Mouse (Mus musculus) embryonic facial prominence, embryonic 15.5 days (tissue): ENCODE measurements at regions not wholly inside any gene's neighbourhood (a gene's known extent, or its start where the extent isn't known, plus 50 kb on each side); places are given as distances from the start of the nearest gene placed in this dataset.

Source experiments
- ATAC-seq: fragments of 200-750 bp; cut with Nextera tagmentation; 2 replicates; pipeline ENCODE4 v1.8.0; 2017; ENCODE audit warnings: low read depth, moderate TSS enrichment; ENCODE audit not compliant: insufficient number of reproducible peaks, low FRiP score, low TSS enrichment
- H3K27ac ChIP-seq: fragments of 300-500 bp; sonication (generic); replicated peaks from 2 replicates; pipeline ENCODE4 v1.5.1; 2015; ENCODE audit warnings: mild to moderate bottlenecking, inconsistent platforms
- H3K27me3 ChIP-seq: fragments of 300-500 bp; sonication (generic); 2 replicates; pipeline ENCODE4 v1.6.1; 2015; ENCODE audit warnings: inconsistent platforms
- H3K36me3 ChIP-seq: fragments of 300-500 bp; sonication (generic); 2 replicates; pipeline ENCODE4 v1.6.1; 2015; ENCODE audit warnings: mild to moderate bottlenecking, inconsistent platforms
- H3K4me1 ChIP-seq: fragments of 300-500 bp; sonication (generic); 2 replicates; pipeline ENCODE4 v1.6.1; 2015; ENCODE audit warnings: inconsistent platforms
- H3K4me2 ChIP-seq: fragments of 300-500 bp; sonication (generic); replicated peaks from 2 replicates; pipeline ENCODE4 v1.6.1; 2015; ENCODE audit warnings: mild to moderate bottlenecking, inconsistent platforms
- H3K4me3 ChIP-seq: fragments of 300-500 bp; sonication (generic); replicated peaks from 2 replicates; pipeline ENCODE4 v1.5.1; 2015; ENCODE audit warnings: mild to moderate bottlenecking, inconsistent platforms
- H3K9ac ChIP-seq: fragments of 300-500 bp; sonication (generic); 2 replicates; pipeline ENCODE4 v1.6.1; 2015; ENCODE audit warnings: inconsistent platforms
- H3K9me3 ChIP-seq: fragments of 300-500 bp; sonication (generic); replicated peaks from 2 replicates; pipeline ENCODE4 v1.6.1; 2016; ENCODE audit warnings: inconsistent platforms
- whole genome bisulfite sequencing: fragments of 180-500 bp; shearing (Covaris S2); methylation state at CpG from one replicate; pipeline ENCODE4 v1.1.7; 2015; 5-methylcytosine and 5-hydroxymethylcytosine counted together

- no peaks in the 10 kb centered on the region for H3K27me3 ChIP-seq
- H3K4me1 ChIP-seq: peaks cover 3% of the 10 kb centered on the region; the same call in 1 of the 2 replicates
- 64% methylated on average over 9 of the region's 9 CpGs for WGBS
- ATAC-seq: no peak
- H3K4me2 ChIP-seq: no peak overlapping the region
- H3K27ac ChIP-seq: no peak overlapping the region
- H3K9ac ChIP-seq: no peak overlapping the region
- H3K9me3 ChIP-seq: no peaks in the 10 kb centered on the region
- H3K36me3 ChIP-seq: no peaks in the 10 kb centered on the region
- no peak overlapping the region for H3K4me3 ChIP-seq
Measured at GRCm38 (mm10) chr2:124718985-124719384, 348.9 kb upstream of the Slc24a5 start.

GRCm38 (mm10) chr2:124719820-124720478 lies 348.0 kb upstream of the Slc24a5 start:
- no peak for ATAC-seq
- H3K9ac ChIP-seq: no peak overlapping the region
- 67% methylated on average over 14 of the region's 14 CpGs for WGBS
- no peaks in the 10 kb centered on the region for H3K36me3 ChIP-seq
- no peaks in the 10 kb centered on the region for H3K9me3 ChIP-seq
- no peak overlapping the region for H3K27ac ChIP-seq
- no peak overlapping the region for H3K4me2 ChIP-seq
- H3K27me3 ChIP-seq: no peaks in the 10 kb centered on the region
- H3K4me1 ChIP-seq: peaks cover 3% of the 10 kb centered on the region; the same call in 1 of the 2 replicates
- H3K4me3 ChIP-seq: no peak overlapping the region

GRCm38 (mm10) chr2:124720593-124721445 lies 347.1 kb upstream of the Slc24a5 start:
- no peak for ATAC-seq
- H3K36me3 ChIP-seq: no peaks in the 10 kb centered on the region
- no peaks in the 10 kb centered on the region for H3K9me3 ChIP-seq
- no peaks in the 10 kb centered on the region for H3K27me3 ChIP-seq
- 77% methylated on average over 14 of the region's 14 CpGs for WGBS
- no peak overlapping the region for H3K9ac ChIP-seq
- H3K27ac ChIP-seq: no peak overlapping the region
- no peak overlapping the region for H3K4me2 ChIP-seq
- H3K4me3 ChIP-seq: no peak overlapping the region
- H3K4me1 ChIP-seq: peaks cover 3% of the 10 kb centered on the region; the same call in 1 of the 2 replicates

- 63% methylated on average over 4 of the region's 4 CpGs for WGBS
- Histone ChIP-seq H3K27ac (no peak overlapping the region), H3K9ac (no peak overlapping the region), H3K36me3 (no peaks in the 10 kb centered on the region), H3K4me1 (peaks cover under 1% of the 10 kb centered on the region; the same call in 1 of the 2 replicates), H3K9me3 (no peaks in the 10 kb centered on the region), H3K27me3 (no peaks in the 10 kb centered on the region), H3K4me2 (no peak overlapping the region), H3K4me3 (no peak overlapping the region)
- ATAC-seq: no peak
Measured at GRCm38 (mm10) chr2:124724171-124724570, 343.8 kb upstream of the Slc24a5 start.

GRCm38 (mm10) chr2:124724827-124725480 lies 343.0 kb upstream of the Slc24a5 start:
- Histone ChIP-seq H3K27ac (no peak overlapping the region), H3K9me3 (no peaks in the 10 kb centered on the region), H3K4me1 (no peaks in the 10 kb centered on the region), H3K36me3 (no peaks in the 10 kb centered on the region), H3K4me2 (no peak overlapping the region), H3K27me3 (no peaks in the 10 kb centered on the region), H3K9ac (no peak overlapping the region), H3K4me3 (no peak overlapping the region)
- WGBS: 89% methylated on average over 5 of the region's 5 CpGs
- peak; percentile 43; the same call in 1 of the 2 replicates for ATAC-seq

GRCm38 (mm10) chr2:124727979-124728378 lies 339.9 kb upstream of the Slc24a5 start:
- no peak overlapping the region for H3K4me3 ChIP-seq
- WGBS: 84% methylated on average over 5 of the region's 5 CpGs
- H3K27me3 ChIP-seq: no peaks in the 10 kb centered on the region
- no peaks in the 10 kb centered on the region for H3K4me1 ChIP-seq
- no peaks in the 10 kb centered on the region for H3K9me3 ChIP-seq
- no peak for ATAC-seq
- H3K4me2 ChIP-seq: no peak overlapping the region
- no peak overlapping the region for H3K27ac ChIP-seq
- H3K9ac ChIP-seq: no peak overlapping the region
- no peaks in the 10 kb centered on the region for H3K36me3 ChIP-seq

GRCm38 (mm10) chr2:124732593-124732992 lies 335.3 kb upstream of the Slc24a5 start:
- Histone ChIP-seq H3K9me3 (no peaks in the 10 kb centered on the region), H3K27me3 (no peaks in the 10 kb centered on the region)
- WGBS: 63% methylated on average over 2 of the region's 2 CpGs

GRCm38 (mm10) chr2:124740848-124741247 lies 327.1 kb upstream of the Slc24a5 start:
- no peaks in the 10 kb centered on the region for H3K9me3 ChIP-seq
- H3K9ac ChIP-seq: no peak overlapping the region
- no peaks in the 10 kb centered on the region for H3K36me3 ChIP-seq
- H3K4me3 ChIP-seq: no peak overlapping the region
- H3K4me2 ChIP-seq: peak overlapping the region; percentile 28
- H3K27ac ChIP-seq: no peak overlapping the region
- no peak for ATAC-seq
- H3K4me1 ChIP-seq: peaks cover 8% of the 10 kb centered on the region; the same call in 1 of the 2 replicates
- WGBS: 26% methylated on average over 13 of the region's 13 CpGs
- no peaks in the 10 kb centered on the region; the same call in 1 of the 2 replicates for H3K27me3 ChIP-seq

More at GRCm38 (mm10) chr2:124732593-124732992, 335.3 kb upstream of the Slc24a5 start:
- H3K36me3 ChIP-seq: no peaks in the 10 kb centered on the region
- ATAC-seq: no peak
- H3K4me1 ChIP-seq: no peaks in the 10 kb centered on the region
- no peak overlapping the region for H3K27ac ChIP-seq
- H3K4me2 ChIP-seq: no peak overlapping the region
- H3K9ac ChIP-seq: no peak overlapping the region
- H3K4me3 ChIP-seq: no peak overlapping the region

GRCm38 (mm10) chr2:124742964-124743363 lies 325.0 kb upstream of the Slc24a5 start:
- Histone ChIP-seq H3K36me3 (no peaks in the 10 kb centered on the region), H3K9ac (no peak overlapping the region), H3K27ac (no peak overlapping the region), H3K4me2 (no peak overlapping the region), H3K27me3 (no peaks in the 10 kb centered on the region; the same call in 1 of the 2 replicates), H3K4me1 (peaks cover 8% of the 10 kb centered on the region; the same call in 1 of the 2 replicates), H3K9me3 (no peaks in the 10 kb centered on the region), H3K4me3 (no peak overlapping the region)
- 90% methylated on average over 2 of the region's 2 CpGs for WGBS
- ATAC-seq: no peak

- Histone ChIP-seq H3K9ac (no peak overlapping the region), H3K4me1 (peaks cover 8% of the 10 kb centered on the region; the same call in 1 of the 2 replicates), H3K4me3 (no peak overlapping the region), H3K4me2 (no peak overlapping the region), H3K36me3 (no peaks in the 10 kb centered on the region), H3K27ac (no peak overlapping the region), H3K27me3 (no peaks in the 10 kb centered on the region; the same call in 1 of the 2 replicates), H3K9me3 (no peaks in the 10 kb centered on the region)
- ATAC-seq: no peak
- WGBS: 82% methylated on average over 2 of the region's 2 CpGs
Measured at GRCm38 (mm10) chr2:124745045-124745444, 322.9 kb upstream of the Slc24a5 start.

- ATAC-seq: no peak; the same call in 1 of the 2 replicates
- Histone ChIP-seq H3K36me3 (no peaks in the 10 kb centered on the region), H3K4me1 (no peaks in the 10 kb centered on the region), H3K27me3 (no peaks in the 10 kb centered on the region), H3K27ac (no peak overlapping the region), H3K4me2 (no peak overlapping the region), H3K4me3 (no peak overlapping the region), H3K9ac (no peak overlapping the region), H3K9me3 (no peaks in the 10 kb centered on the region)
- 84% methylated on average over 1 of the region's 1 CpGs for WGBS
Measured at GRCm38 (mm10) chr2:124747119-124747518, 320.8 kb upstream of the Slc24a5 start.
